Mouse (Mus musculus) heart, postnatal 0 days (tissue): Measurements from ENCODE around the gene Frat1. TPM values are rescaled to one million over a fixed set of nuclear protein-coding genes. Genes with fewer than 3 reads are reported as not detected.
A peak's percentile ranks its signal among the peaks of the same experiment; 100 is the strongest.

Source experiments
- ATAC-seq: fragments of 200-750 bp; cut with Nextera tagmentation; 2 replicates; pipeline ENCODE4 v1.8.0; 2017; ENCODE audit warnings: low read depth, moderate number of reproducible peaks, moderate library complexity; ENCODE audit not compliant: insufficient read depth
- DNase-seq: peaks from one replicate; pipeline ENCODE4 v3.0.0-alpha.2; 2016; ENCODE audit warnings: low spot score
- H3K27ac ChIP-seq: fragments of 300-500 bp; sonication (generic); 2 replicates; pipeline ENCODE4 v1.5.1; 2014; ENCODE audit warnings: low read depth, mild to moderate bottlenecking
- H3K27me3 ChIP-seq: fragments of 300-500 bp; sonication (generic); 2 replicates; pipeline ENCODE4 v1.6.1; 2014; ENCODE audit warnings: low read length, mixed read lengths; ENCODE audit not compliant: control insufficient read depth, insufficient read depth
- H3K36me3 ChIP-seq: fragments of 300-500 bp; sonication (generic); replicated peaks from 2 replicates; pipeline ENCODE4 v1.6.1; 2014; ENCODE audit warnings: low read length, mixed read lengths; ENCODE audit not compliant: control insufficient read depth, insufficient read depth
- H3K4me1 ChIP-seq: fragments of 300-500 bp; sonication (generic); 2 replicates; pipeline ENCODE4 v1.6.1; 2014; ENCODE audit warnings: antibody characterized with exemption; ENCODE audit not compliant: control insufficient read depth, insufficient read depth
- H3K4me2 ChIP-seq: fragments of 300-500 bp; sonication (generic); 2 replicates; pipeline ENCODE4 v1.6.1; 2014; ENCODE audit warnings: low read depth, mild to moderate bottlenecking, low read length, moderate library complexity
- H3K4me3 ChIP-seq: fragments of 300-500 bp; sonication (generic); 2 replicates; pipeline ENCODE4 v1.5.1; 2014; ENCODE audit warnings: low read depth, low read length
- H3K9ac ChIP-seq: fragments of 300-500 bp; sonication (generic); replicated peaks from 2 replicates; pipeline ENCODE4 v1.6.1; 2014; ENCODE audit warnings: low read depth, low read length, mixed read lengths
- H3K9me3 ChIP-seq: fragments of 300-500 bp; sonication (generic); replicated peaks from 2 replicates; pipeline ENCODE4 v1.6.1; 2016; ENCODE audit warnings: low read length; ENCODE audit not compliant: control insufficient read depth
- CTCF ChIP-seq: IDR thresholded peaks from 2 replicates; pipeline ENCODE4 v1.5.1; 2016; ENCODE audit warnings: antibody characterized with exemption, control low read depth, low read depth
- EP300 ChIP-seq: IDR thresholded peaks from 2 replicates; pipeline ENCODE4 v1.6.1; 2016; ENCODE audit warnings: antibody characterized with exemption, low read depth
- WGBS: fragments of 180-500 bp; shearing (Covaris S2); extraction: QIAGEN DNeasy Blood & Tissue Kit; methylation state at CpG from one replicate; pipeline ENCODE4 v1.1.7; 2014; 5-methylcytosine and 5-hydroxymethylcytosine counted together
- polyA plus RNA-seq: library from polyadenylated mRNA; unstranded; fragments of >200 nt; fragmentation: Nextera tagmentation; extraction: Ambion mirVana; gene quantifications from 2 replicates; pipeline ENCODE4 v1.2.1, GENCODE M21; 2015
- total RNA-seq: library from RNA; depleted of rRNA; stranded (reverse); fragments of >200 nt; gene quantifications from 2 replicates; pipeline ENCODE4 v1.2.3, GENCODE M21; 2014; ENCODE audit warnings: low replicate concordance

Frat1 gene
- total and polyA plus RNA-seq, 2 experiments from 2014 or later, result 2.1 to 3.4 TPM

- Histone ChIP-seq H3K9ac (no peak overlapping the region), H3K9me3 (no peaks in the 10 kb centered on the region), H3K4me3 (peak overlapping the region; percentile 79), H3K4me2 (peak overlapping the region; percentile 100), H3K27ac (no peak overlapping the region), H3K27me3 (peaks cover 15% of the 10 kb centered on the region), H3K4me1 (peaks cover 10% of the 10 kb centered on the region; the same call in 1 of the 2 replicates), H3K36me3 (no peaks in the 10 kb centered on the region)
- ATAC-seq (no peak), DNase-seq (no peak)
- WGBS, result 77% methylated on average over 3 of the region's 3 CpGs
- TF ChIP-seq CTCF (no peak), EP300 (no peak)
Measured at GRCm38 (mm10) chr19:41828941-41829340, 829 bp upstream of the Frat1 start.

DNA sequence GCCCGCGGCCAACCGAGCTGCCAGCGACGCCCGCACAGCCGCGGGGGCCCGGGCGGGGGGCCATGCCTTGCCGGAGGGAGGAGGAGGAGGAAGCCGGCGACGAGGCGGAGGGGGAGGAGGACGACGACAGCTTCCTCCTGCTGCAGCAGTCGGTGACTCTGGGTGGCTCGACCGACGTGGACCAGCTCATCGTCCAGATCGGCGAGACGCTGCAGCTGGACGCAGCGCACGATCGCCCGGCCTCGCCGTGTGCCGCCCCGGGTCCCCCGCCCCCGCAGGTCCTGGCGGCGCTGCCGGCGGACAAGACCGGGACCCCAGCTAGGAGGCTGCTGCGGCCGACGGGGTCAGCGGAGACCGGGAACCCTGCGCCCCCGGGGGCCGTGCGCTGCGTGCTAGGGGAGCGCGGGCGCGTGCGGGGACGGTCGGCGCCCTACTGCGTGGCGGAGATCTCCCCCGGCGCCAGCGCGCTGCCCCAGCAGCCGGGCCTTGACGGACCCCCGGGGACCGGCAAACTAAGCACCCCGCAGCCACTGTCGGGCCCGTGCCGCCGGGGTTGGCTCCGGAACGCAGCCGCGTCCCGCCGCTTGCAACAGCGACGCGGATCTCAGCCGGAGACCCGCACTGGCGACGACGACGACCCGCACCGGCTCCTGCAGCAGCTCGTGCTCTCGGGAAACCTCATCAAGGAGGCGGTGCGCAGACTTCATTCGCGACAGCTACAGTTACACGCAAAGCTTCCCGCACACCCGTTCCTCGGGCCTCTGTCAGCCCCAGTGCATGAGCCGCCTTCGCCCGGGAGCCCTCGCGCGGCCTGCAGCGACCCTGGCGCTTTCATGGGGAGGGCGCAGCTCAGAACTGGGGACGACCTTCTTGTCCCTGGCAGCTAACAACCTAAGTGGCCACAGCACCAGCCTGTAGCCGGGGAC is 599 bp downstream of the Frat1 start:
- Histone ChIP-seq H3K4me3 (peak overlapping the region; percentile 79), H3K27me3 (peaks cover 15% of the 10 kb centered on the region), H3K36me3 (no peaks in the 10 kb centered on the region), H3K4me1 (peaks cover 10% of the 10 kb centered on the region; the same call in 1 of the 2 replicates), H3K4me2 (peak overlapping the region; percentile 100), H3K27ac (peak overlapping the region; percentile 86), H3K9me3 (no peaks in the 10 kb centered on the region), H3K9ac (peak overlapping the region; percentile 78)
- ATAC-seq (peak; percentile 68), DNase-seq (no peak)
- no peak for TF ChIP-seq EP300
- no peak for TF ChIP-seq CTCF
- under 1% methylated on average over 85 of the region's 112 CpGs for WGBS

- no peaks in the 10 kb centered on the region for H3K9me3 ChIP-seq
- 2% methylated on average over 19 of the region's 19 CpGs for WGBS
- no peak for TF ChIP-seq EP300
- no peak for TF ChIP-seq CTCF
- ATAC-seq (no peak), DNase-seq (no peak)
- no peaks in the 10 kb centered on the region for H3K36me3 ChIP-seq
- H3K4me3 ChIP-seq, result peak overlapping the region; percentile 79
- peaks cover 17% of the 10 kb centered on the region; the same call in 1 of the 2 replicates for H3K4me1 ChIP-seq
- H3K27me3 ChIP-seq, result peaks cover 15% of the 10 kb centered on the region
- H3K9ac ChIP-seq, result peak overlapping the region; percentile 78; the same call in 1 of the 2 replicates
- H3K27ac ChIP-seq, result peak overlapping the region; percentile 86; the same call in 1 of the 2 replicates
- H3K4me2 ChIP-seq, result peak overlapping the region; percentile 100
Measured at GRCm38 (mm10) chr19:41831101-41831570, 1.4 kb downstream of the Frat1 start.

DNA sequence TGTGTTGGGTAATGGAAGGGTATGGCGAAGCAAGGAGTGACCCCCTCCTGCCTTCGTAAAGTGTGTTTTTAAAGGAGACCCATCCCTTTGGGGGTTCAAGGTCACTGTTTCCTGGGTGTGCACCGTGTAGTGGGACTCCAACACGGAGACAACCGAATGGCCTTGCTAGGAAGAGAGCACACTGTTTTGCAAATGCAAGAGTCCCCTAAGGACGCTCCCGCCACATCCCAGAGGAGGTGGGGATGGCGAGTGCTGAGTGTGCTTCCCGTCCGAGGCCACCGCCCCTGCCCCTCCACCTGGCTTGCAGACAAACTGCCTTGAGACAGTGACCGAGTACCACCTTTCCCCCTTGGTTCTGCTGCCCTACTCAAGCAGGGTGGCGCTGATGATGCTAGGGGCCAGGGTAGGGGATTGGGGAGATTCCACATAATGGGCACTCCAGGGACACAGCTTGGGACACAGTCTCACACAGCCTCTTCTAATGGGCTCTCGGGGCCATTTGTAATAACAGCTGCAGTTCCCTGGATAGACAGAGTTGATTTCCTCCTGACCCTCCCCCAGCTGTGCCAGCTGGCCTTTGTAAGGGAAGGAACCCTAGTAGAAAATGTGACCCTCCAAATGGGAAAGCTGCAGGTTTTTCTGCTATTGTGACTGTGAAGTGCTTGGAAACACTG is 2.1 kb downstream of the Frat1 start:
- Histone ChIP-seq H3K27me3 (peaks cover 15% of the 10 kb centered on the region), H3K9me3 (no peaks in the 10 kb centered on the region), H3K9ac (no peak overlapping the region), H3K4me1 (peaks cover 19% of the 10 kb centered on the region; the same call in 1 of the 2 replicates), H3K36me3 (no peaks in the 10 kb centered on the region), H3K4me3 (peak overlapping the region; percentile 79; the same call in 1 of the 2 replicates), H3K27ac (no peak overlapping the region), H3K4me2 (peak overlapping the region; percentile 100)
- no peak for DNase-seq
- ATAC-seq, result no peak
- no peak; the same call in 1 of the 2 replicates for TF ChIP-seq CTCF
- whole genome bisulfite sequencing, result 25% methylated on average over 14 of the region's 14 CpGs

DNA sequence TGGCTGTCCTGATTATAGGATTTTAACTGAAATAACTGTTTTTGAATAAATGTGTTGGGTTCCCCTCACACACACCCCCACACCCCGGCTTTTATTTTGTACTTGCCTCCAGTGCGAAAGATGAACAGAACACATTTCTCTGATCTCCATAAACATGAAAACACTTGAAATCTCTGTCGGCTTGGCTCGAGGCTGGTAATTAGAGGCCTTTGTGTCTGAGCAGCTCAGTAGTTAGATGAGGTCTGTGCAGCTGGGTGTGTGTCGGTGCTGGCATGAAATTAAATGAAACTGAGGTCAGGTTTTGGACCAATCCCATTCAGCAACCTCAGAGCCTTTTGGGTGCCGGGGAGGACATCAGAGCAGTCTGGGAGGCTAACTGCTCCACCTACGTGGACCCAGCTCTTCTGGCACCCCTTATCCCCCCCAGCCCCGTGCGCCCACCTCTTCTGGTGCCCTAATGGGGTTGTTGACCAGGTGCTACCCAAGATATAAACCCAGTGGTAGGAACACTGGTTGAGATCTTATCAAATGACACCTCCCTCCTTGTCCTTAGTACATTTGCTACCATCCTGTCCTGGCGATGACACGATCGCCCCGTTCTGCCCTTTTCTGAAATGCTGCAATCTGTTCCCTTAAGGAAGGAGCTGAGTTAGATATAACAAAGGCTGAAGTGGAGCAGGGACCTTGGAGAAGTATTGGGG is 2.9 kb downstream of the Frat1 start:
- ATAC-seq, result no peak
- Histone ChIP-seq H3K4me3 (no peak overlapping the region), H3K4me2 (no peak overlapping the region), H3K4me1 (peaks cover 25% of the 10 kb centered on the region; the same call in 1 of the 2 replicates), H3K27me3 (peaks cover 15% of the 10 kb centered on the region), H3K27ac (no peak overlapping the region), H3K9ac (no peak overlapping the region), H3K9me3 (no peaks in the 10 kb centered on the region), H3K36me3 (no peaks in the 10 kb centered on the region)
- DNase-seq, result no peak
- 81% methylated on average over 13 of the region's 13 CpGs for WGBS
- TF ChIP-seq EP300 (no peak), CTCF (no peak)
